ENCODE assay signal across 8 mouse cellular contexts in the genomic region with DNA sequence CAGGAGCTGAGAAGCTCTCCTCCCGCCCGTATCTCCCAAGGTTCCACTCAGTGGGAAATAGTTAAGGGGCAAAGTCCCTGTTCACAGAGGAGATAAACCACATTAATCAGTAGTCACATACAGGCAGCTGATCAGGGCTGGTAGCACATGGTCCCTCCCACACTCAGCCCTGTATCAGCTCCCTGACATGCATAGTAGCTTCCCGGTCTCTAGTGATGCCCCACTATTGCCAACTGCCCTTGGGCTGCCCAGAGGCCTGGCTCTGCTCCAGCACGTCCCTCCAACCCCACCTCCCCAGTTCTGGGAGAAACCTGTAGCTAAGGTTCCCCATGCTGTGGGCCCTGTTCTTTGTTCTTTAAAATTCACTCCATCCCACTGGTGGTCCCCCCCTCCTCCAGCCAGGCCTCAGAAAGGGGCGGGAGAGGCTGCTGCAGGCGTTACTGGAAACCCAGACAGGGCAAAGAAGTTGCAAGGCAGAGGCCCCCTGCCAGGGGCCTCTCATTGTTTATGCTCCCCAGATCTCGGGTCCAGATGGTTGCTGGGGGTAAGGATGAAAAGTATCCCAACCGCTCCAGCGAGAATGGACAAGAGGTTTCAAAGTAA. TPM values are rescaled to one million over a fixed set of nuclear protein-coding genes. Genes with fewer than 3 reads are reported as not detected.
DNase-seq lines count a peak whose midpoint lies in the region; ATAC-seq and TF ChIP-seq lines count a peak whose summit lies in the region.
"Had no signal": no experiment of that assay in that cellular context is flagged by ENCODE, and none has a peak within 500 bp of the region (broad histone marks: within the 10 kb centered on the region; RNA-seq: fewer than 3 reads in every experiment).

No protein-coding gene starts in this region.

- ATAC-seq in hindbrain, postnatal 0 days: peak; percentile 7; the same call in 1 of the 2 replicates
- ATAC-seq in stomach, postnatal 0 days (ENCODE audit: low FRiP score, low TSS enrichment): peak; percentile 54

- H3K27ac ChIP-seq in hindbrain, postnatal 0 days: peak overlapping the region; percentile 94
- H3K27ac ChIP-seq in macrophage: peak overlapping the region; percentile 81
- peak overlapping the region; percentile 99 for H3K27ac ChIP-seq in stomach, postnatal 0 days (replicated peaks)

- no peaks in the 10 kb centered on the region for H3K27me3 ChIP-seq in hindbrain, postnatal 0 days (ENCODE audit: insufficient read depth, low read length)
- no peaks in the 10 kb centered on the region for H3K27me3 ChIP-seq in stomach, postnatal 0 days (ENCODE audit: control insufficient read depth, insufficient read depth, low read length)

- H3K4me3 ChIP-seq in hindbrain, postnatal 0 days (ENCODE audit: low read length): peak overlapping the region; percentile 79
- H3K4me3 ChIP-seq in macrophage (ENCODE audit: inconsistent target): peak overlapping the region; percentile 78
- H3K4me3 ChIP-seq in stomach, postnatal 0 days (ENCODE audit: low read depth, low read length): peak overlapping the region; percentile 79

- DNase-seq in thymus, postnatal 14 days: peak; percentile 29
- DNase-seq in thymus, postnatal 36 days: no peak
- peak; percentile 77 for DNase-seq in embryo, embryonic 9.5 days (ENCODE audit: extremely low spot score)
- DNase-seq in hindbrain, postnatal 0 days (ENCODE audit: low spot score): peak; percentile 58
- peak; percentile 67 for DNase-seq in stomach, postnatal 0 days (ENCODE audit: low spot score)
- DNase-seq in left cerebral cortex, adult 8-10 months (ENCODE audit: low spot score in 2 of 2): no peak

- H3K4me1 ChIP-seq in hindbrain, postnatal 0 days (ENCODE audit: insufficient read depth, low read length): peaks cover 28% of the 10 kb centered on the region
- H3K4me1 ChIP-seq in stomach, postnatal 0 days (replicated peaks; ENCODE audit: control insufficient read depth, insufficient read depth): peaks cover 26% of the 10 kb centered on the region

- TF ChIP-seq EP300 in stomach, postnatal 0 days (optimal IDR thresholded peaks at IDR 0.05): no peak

- 2% methylated on average over 9 of the region's 9 CpGs for WGBS in hindbrain, postnatal 0 days
- WGBS in macrophage (ENCODE audit: missing documents): 37% methylated on average over 9 of the region's 9 CpGs
- 3% methylated on average over 9 of the region's 9 CpGs for WGBS in stomach, postnatal 0 days

- no peaks in the 10 kb centered on the region for H3K36me3 ChIP-seq in hindbrain, postnatal 0 days (ENCODE audit: insufficient read depth, low read length)
- no peaks in the 10 kb centered on the region for H3K36me3 ChIP-seq in macrophage (ENCODE audit: inconsistent target)
- no peaks in the 10 kb centered on the region for H3K36me3 ChIP-seq in stomach, postnatal 0 days (ENCODE audit: control insufficient read depth, insufficient read depth, low read length)

- peak overlapping the region; percentile 89 for H3K4me2 ChIP-seq in hindbrain, postnatal 0 days (ENCODE audit: low read depth, low read length)
- H3K4me2 ChIP-seq in stomach, postnatal 0 days (replicated peaks; ENCODE audit: low read depth): peak overlapping the region; percentile 82

- no peaks in the 10 kb centered on the region for H3K9me3 ChIP-seq in hindbrain, postnatal 0 days (ENCODE audit: low read length)
- H3K9me3 ChIP-seq in stomach, postnatal 0 days (ENCODE audit: control insufficient read depth, low read length): no peaks in the 10 kb centered on the region

- H3K9ac ChIP-seq in hindbrain, postnatal 0 days (replicated peaks; ENCODE audit: low read length): peak overlapping the region; percentile 88
- peak overlapping the region; percentile 94 for H3K9ac ChIP-seq in stomach, postnatal 0 days (ENCODE audit: low read length)

- H3K79me2 ChIP-seq in macrophage (ENCODE audit: inconsistent target): peaks cover 66% of the 10 kb centered on the region

- no peak for TF ChIP-seq CTCF in hindbrain, postnatal 0 days (IDR thresholded peaks at IDR 0.05; ENCODE audit: low read depth)
- no peak for TF ChIP-seq CTCF in stomach, postnatal 0 days (IDR thresholded peaks at IDR 0.05; ENCODE audit: low read depth)

RNA-seq across cellular contexts. Expression of gene Cdc42ep4, which starts 1.8 kb away (rescaled TPM):
- 104 and 116 TPM in 2 replicates for total RNA-seq in hindbrain, postnatal 0 days (2014; rRNA removed)
- polyA plus RNA-seq in hindbrain, postnatal 0 days (2015; fragmentation: Nextera tagmentation; extraction: Ambion mirVana): 55.7 and 56.4 TPM in 2 replicates
- 100 to 1,000 TPM in 6 of 26 experiments, 10 to 100 TPM in 14, 1 to 10 TPM in 6; 5.0 to 155 (median 36.6) TPM for total RNA-seq in macrophage (2018; cell fraction: chromatin; rRNA removed)
- 100 to 1,000 TPM in 7 of 26 experiments, 10 to 100 TPM in 19; 17.2 to 237 (median 26.6) TPM for total RNA-seq in macrophage (2018; cell fraction: cytosol; rRNA removed)
- 100 to 1,000 TPM in 8 of 26 experiments, 10 to 100 TPM in 18; 15.6 to 179 (median 63.8) TPM for total RNA-seq in macrophage (2018; cell fraction: nucleus; rRNA removed)
- 6.8 to 16.9 TPM (median 13.4 TPM) in 3 replicates for polyA plus RNA-seq in macrophage (2018)
- 28.9 and 30.6 TPM in 2 replicates for polyA plus RNA-seq in stomach, postnatal 0 days (2015; fragmentation: Nextera tagmentation; extraction: Ambion mirVana)
- 10 to 100 TPM; 30.5 to 32.6 (median 31.8) TPM for total RNA-seq in left cerebral cortex, adult 8-10 months (2022)

RNA-seq across cellular contexts. Expression of gene Cpsf4l, which starts 40.0 kb away (rescaled TPM):
- not detected in 2 replicates for total RNA-seq in hindbrain, postnatal 0 days (2014; rRNA removed)
- 0.19 and 0.25 TPM in 2 replicates for polyA plus RNA-seq in hindbrain, postnatal 0 days (2015; fragmentation: Nextera tagmentation; extraction: Ambion mirVana)
- total RNA-seq in macrophage (2018; cell fraction: chromatin; rRNA removed): 1 to 10 TPM in 1 of 26 experiments, under 1 TPM in 1, not detected in 24; 0.94 to 1.3 TPM
- total RNA-seq in macrophage (2018; cell fraction: cytosol; rRNA removed): not detected
- 1 to 10 TPM in 1 of 26 experiments, under 1 TPM in 2, not detected in 23; 0.40 to 1.6 (median 0.46) TPM for total RNA-seq in macrophage (2018; cell fraction: nucleus; rRNA removed)
- not detected in 3 replicates for polyA plus RNA-seq in macrophage (2018)
- polyA plus RNA-seq in stomach, postnatal 0 days (2015; fragmentation: Nextera tagmentation; extraction: Ambion mirVana): 0.16 and 0.19 TPM in 2 replicates
- under 1 TPM in 2 of 4 experiments, not detected in 2; 0.35 to 0.76 TPM for total RNA-seq in left cerebral cortex, adult 8-10 months (2022)
- total RNA-seq: layer of hippocampus, adult 18-20 months had no signal

Comparison
In these comparisons a context has a peak if more than half of its experiments do, and no peak if none do; other contexts are left out.
1. DNase-seq: peak in thymus, postnatal 14 days (single experiment), embryo, embryonic 9.5 days (single experiment), hindbrain, postnatal 0 days (single experiment) and stomach, postnatal 0 days (single experiment); none in thymus, postnatal 36 days (0 of 2) and left cerebral cortex, adult 8-10 months (0 of 2).
2. Peak in every context shown above with its lines, with median percentiles within 50 percentile points of each other: H3K27ac ChIP-seq and H3K4me3 ChIP-seq.